Mouse (Mus musculus) myocyte (in vitro differentiated cells): ENCODE results near the gene Zfp747.

Source experiments
- POLR2A ChIP-seq: IDR thresholded peaks from one replicate; pipeline ENCODE4 v1.6.1; 2011; ENCODE audit warnings: low read depth, mild to moderate bottlenecking, control low read depth, moderate library complexity; ENCODE audit not compliant: insufficient read length
- REST ChIP-seq: IDR thresholded peaks from one replicate; pipeline ENCODE4 v1.6.1; 2011; ENCODE audit warnings: mild to moderate bottlenecking, control low read depth, moderate library complexity; ENCODE audit not compliant: insufficient read depth, insufficient read length
- USF1 ChIP-seq: IDR thresholded peaks from one replicate; pipeline ENCODE4 v1.6.1; 2011; ENCODE audit warnings: low read depth, mild to moderate bottlenecking, control low read depth, moderate library complexity

- TF ChIP-seq USF1 (no peak), REST (no peak), POLR2A (no peak)
Observed at GRCm38 (mm10) chr7:127371213-127371612, 4.6 kb downstream of the Zfp747 start.
